Mouse (Mus musculus) kidney, postnatal 4 days (tissue): ENCODE measurements around the gene Ralb.
A peak's percentile ranks its signal among the peaks of the same experiment; 100 is the strongest.

Source experiments
- DNase-seq, 2 experiments: peaks; one replicate each; pipeline ENCODE4 v3.0.0; 2021; ENCODE audit warnings: mixed read lengths in 2 of 2

Gene Ralb

DNA sequence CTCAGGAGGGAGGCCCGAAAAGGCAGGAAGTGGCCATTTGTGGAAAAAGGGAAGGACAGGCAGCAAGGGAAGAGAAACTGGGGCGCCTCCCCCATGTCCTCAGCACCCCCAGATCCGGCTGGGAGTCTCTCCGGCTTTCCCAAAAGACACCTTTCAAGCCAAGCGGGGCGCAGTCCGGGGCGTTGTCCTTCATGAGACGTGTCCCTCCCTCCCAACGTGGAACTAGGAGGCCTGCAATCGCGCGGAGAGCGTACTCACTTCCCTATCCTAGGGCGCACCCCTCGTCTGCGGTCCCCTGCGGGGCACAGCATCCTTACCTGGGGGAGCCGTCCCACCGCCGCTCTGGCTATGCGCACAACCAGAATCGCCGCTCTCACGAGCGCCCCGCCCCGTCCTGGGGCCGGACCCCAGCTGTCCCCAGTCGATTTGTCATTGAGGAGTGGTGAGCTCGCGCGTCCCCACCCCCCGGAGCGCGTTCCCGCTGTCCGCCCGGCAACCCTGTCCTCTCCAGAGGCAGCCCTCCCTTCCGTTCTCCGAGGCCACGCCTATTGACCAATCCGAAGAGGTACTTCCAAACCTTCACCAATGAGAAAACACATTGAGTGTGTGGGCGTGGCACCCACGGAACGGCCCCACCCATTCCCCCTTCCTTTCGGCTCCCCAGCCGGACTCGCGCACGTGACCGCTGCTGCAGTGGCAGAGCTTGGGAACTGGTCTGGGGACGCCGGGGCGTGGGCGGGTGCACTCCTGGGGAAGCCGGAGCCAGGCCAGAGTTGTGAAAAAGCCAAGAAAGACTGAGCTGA lies at the start of gene Ralb:
Gene Ralb, minus strand, starts transcription at position 535 of the 803 bp plus-strand sequence.
- DNase-seq, result peak; percentile 97 to 98

GRCm38 (mm10) chr1:119551651-119552050 lies 47.1 kb upstream of the Ralb start:
- DNase-seq, result no peak

GRCm38 (mm10) chr1:119550064-119550463 lies 45.5 kb upstream of the Ralb start:
- no peak for DNase-seq

DNA sequence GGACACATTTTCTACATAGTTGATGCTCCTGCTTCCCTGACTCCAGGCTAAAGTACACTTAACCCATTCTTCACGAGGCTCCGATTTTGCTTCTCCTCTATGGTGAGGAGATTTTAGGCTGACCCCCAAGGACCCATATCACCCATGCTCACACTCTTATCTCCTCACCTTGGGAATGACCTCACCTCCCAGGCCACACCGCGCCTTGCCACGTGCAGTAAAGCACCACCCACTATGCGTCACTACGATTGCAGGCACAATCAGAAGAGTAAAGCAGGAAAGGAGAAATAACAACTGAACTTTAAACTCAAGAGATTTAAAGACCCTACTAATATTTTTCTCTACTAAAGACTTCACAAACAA lies 44.7 kb upstream of the Ralb start:
- DNase-seq, result no peak

DNA sequence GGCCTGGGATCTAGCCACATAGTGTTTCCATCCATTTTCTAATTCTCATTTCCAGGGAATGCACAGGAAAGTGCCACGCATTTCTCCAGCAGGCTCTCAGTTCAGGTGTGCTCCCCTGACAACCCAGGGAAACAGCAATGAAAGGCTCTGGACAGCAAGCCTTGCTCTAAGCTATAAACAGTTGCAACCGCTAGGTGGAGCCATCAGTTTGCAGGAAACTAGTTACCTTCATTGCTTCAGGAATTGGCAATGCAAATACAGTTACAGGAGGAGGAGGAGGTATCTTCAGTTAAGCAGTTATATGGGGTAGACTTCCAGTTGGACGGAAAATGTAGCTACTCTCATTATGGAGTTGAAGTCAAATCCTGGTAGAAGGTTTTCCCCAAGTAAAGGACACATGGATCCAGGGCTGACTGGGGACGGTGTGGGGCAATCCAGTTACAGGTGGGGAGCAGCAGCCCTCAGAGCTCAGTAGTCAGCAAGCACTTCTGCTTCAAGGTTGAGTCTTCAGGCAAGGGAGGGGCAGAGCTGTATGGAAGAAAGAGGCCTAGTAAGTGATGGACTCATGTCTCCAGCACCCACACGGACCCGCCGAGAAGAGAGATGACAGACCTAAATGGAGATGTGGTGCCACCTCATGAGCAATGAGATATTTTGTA lies 44.2 kb upstream of the Ralb start:
- peak; percentile 90 to 91 for DNase-seq

DNA sequence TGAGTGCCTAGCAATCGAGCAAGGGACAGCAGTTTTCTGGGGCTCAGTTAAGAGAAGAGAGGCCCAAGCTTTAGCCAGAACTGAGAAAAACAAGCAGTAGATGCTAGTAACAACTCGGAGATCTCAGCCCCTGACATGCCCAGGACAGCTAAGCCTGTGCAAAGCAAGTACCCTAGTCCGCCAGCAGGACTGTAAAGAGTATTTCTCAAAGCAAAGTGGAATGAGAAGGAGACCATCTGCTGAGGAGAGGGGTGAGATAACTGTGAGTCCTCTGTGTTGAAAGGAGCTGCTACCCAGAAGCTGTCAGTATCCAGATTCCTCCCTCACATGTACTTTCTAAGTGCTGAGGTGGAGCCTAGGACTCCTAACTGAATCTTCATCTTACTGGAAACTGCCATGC lies 41.9 kb upstream of the Ralb start:
- DNase-seq, result no peak

GRCm38 (mm10) chr1:119545671-119546070 lies 41.1 kb upstream of the Ralb start:
- DNase-seq, result no peak

DNA sequence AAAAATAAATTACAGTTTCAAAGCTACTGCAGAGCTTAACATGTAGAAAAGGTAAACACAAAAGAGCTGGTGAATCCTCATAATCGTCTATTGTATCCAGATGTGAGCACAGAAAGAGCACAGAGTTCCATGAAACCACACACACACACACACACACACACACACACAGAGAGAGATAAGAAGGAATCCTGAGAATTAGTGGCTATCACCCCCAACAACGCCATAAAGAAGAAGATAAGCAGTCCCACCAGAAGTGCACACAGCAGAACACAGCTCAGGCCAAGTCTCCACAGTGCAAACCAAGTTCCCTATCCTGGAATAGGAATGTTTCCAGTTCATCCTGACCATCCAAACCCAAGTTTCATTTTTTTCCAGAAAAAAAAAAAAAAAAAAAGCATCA lies 40.6 kb upstream of the Ralb start:
- DNase-seq, result no peak

DNA sequence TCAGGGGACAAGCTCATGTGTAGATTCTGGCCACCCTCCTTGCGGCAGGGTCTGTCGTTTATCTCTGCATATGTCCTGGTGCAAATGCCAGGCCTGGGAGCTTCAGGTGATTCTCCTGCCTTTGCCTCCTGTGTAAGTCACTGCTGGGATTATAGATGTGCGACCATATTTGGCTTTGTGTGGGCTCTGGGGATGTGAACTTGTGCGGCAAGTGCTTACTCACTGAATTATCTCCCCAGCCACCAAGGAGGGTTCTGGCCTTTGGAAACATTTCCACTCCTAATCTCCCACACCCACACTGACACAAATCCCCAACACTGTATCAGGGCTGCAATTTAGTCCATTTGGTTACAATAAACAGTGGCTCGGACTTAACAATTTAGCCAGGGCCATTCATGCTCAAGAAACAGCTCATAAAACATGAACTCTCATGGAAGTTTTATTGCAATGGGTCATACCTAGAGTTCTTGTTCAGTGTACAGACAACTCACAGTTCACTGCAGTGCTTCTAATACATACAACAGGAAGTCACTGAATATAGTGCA lies 40.1 kb upstream of the Ralb start:
- DNase-seq, result no peak

GRCm38 (mm10) chr1:119543316-119543715 lies 38.7 kb upstream of the Ralb start:
- DNase-seq, result no peak

DNA sequence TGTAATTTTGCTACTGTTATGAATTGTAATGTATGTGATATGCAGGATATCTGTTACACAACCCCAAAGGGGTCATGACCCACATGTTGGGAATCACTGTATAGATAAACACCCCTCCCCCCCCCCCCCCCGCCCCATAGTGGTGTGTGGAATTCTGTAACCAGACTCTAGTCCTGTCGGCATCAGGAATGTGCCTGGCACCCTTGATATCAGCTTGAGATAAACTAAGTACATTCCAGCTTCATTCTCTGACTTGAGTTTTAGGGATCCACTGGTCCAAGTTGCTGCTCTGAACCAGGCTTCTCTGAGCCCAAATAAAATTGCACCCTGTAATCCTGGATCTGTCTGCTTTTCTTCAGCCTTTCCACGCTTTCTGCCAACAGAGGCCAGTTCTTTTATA lies 37.0 kb upstream of the Ralb start:
- DNase-seq, result no peak

DNA sequence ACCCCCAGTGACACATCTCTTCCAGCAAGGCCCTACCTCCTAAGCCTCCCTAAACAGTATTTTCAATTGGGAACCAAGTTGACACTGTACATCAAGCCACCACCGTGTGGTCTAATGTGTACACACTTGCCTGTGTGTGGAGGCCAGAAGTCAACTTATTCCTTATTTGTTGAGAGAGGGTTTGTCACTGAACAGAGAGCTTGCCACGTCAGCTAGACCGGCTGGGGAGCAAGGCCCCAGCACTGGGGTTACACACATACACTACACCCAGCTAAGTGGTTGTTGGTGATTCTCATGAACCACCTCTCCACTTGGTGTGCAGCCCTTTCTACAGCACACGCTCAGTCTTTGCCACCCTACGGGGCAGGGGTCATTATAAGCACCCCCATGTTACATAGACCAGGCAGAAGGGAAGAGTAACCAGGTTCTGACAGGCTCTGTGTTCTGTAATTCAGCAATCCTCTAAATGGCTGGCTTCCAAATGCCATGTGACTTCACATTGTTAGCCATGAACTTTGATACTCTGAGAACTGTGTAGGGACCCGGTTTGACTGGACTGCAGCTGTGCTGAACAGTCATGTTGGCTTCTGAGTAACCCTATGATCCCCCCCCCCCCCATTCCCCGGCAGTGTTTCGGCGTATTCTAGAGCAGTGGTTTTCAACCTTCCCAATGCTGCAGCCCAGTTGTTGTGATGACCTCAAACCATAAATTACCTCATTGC lies 36.4 kb upstream of the Ralb start:
- DNase-seq, result peak in 1 of 2 experiments; percentile 40

- no peak for DNase-seq
Observed at GRCm38 (mm10) chr1:119539252-119539651, 34.7 kb upstream of the Ralb start.

DNA sequence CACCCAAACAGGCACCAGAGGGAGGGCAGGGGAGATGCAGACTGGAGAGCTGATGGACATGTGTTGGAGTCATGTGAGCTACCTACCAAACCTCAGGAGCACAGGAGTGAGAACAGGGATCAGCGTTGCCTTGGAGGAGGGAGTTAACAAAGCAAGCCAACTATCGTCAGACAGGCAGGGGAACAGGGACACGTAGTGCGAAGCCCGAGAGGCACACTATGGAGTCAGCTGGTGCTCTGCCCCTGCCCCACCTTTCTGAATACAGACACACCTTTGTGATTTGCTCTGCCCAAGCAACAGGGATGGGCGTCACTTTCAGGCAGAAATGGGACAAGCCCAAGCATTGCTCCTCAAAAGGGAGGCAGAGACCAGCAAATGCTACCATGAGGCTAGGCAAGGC lies 33.1 kb upstream of the Ralb start:
- DNase-seq, result no peak

- no peak for DNase-seq
Observed at GRCm38 (mm10) chr1:119536122-119536521, 31.5 kb upstream of the Ralb start.

- DNase-seq, result no peak
Observed at GRCm38 (mm10) chr1:119534341-119534740, 29.7 kb upstream of the Ralb start.

- DNase-seq, result no peak
Observed at GRCm38 (mm10) chr1:119533093-119533805, 28.7 kb upstream of the Ralb start.

DNA sequence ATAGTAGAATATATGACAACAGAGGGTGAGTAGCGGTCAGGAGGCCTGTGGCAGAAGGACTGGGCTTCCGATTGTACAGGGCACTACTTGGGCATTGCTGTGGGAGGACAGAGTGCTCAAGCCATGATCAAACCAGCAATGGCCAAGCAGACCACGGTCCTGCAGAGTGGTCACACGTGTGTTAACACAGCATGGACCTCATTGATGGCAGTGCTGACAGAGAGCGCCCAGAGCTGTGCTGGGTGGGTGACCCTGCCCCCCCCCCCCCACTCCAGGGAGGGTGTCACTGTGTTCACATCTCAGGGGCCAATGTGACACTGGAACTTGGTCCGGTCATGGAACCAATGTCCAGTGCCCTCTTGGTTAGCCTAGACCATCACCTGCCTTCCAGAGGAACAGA lies 27.6 kb upstream of the Ralb start:
- DNase-seq, result no peak

- no peak for DNase-seq
Observed at GRCm38 (mm10) chr1:119530941-119531340, 26.3 kb upstream of the Ralb start.

DNA sequence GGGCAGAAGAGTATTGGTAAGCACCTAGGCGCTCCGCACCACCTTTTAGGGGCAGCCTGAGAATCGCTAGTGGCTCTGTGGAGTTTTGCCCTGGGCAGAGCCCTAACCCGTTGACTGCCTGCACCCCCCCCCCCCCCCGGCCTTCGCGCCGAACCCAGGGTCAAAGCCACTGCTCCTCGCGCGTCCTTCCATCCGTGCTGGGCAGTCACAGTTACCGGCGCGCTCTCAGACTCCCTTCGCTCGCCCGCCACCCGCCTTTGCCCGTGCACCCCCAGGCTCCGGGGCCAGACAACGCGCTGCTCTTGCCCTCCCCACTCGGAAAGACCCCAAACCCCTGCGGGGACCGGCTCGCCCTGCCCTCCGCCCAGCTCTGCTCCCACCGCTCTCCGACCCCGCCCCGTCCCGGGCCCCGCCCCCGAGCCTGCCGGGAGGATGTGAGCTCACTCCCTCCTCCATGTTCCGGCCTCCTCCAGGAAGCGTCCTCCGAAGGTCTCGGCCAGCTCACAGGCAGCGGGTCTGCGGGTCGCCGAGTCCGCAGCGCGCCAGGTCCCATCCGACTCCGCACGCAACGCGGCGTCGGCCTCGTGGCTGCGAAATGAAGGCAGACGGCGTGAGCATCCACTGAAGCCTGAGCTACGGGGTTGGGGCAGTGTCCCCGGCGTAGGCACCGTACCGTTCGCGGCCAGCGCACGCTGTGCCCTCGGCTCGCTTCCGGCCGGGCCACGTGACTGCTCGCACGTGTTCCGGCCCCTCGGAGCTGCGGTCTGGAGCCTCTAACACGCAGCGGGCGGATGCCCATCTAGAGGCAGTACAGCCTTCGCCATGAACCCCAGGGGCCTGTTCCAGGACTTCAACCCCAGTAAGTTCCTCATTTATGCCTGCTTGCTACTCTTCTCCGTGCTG lies 21.3 kb upstream of the Ralb start, which contains the start of gene Tmem185b:
Gene Tmem185b, plus strand, starts transcription at position 472 of the 903 bp plus-strand sequence.
- peak; percentile 97 for DNase-seq

DNA sequence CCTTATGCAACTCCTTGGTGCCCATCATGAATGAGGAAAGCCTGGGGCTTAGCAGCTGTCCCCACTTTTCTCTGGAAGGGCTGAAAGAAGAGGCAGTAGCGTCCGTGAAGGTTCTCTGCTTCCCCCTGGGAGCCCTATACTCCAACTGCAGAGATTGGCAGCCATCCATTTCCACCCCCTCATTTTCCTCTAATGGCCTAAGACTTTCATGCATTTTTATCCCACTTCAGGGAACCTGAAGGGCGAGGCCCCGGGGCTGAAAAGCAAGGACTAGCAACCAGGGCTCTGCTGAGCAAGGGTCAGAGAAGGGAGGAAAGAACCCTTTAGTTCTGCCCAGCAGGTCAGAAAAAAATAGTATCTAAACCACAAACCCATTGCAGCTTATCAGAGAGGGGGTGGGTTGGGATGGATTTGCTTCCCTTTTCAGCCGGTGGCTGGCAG lies 20.4 kb upstream of the Ralb start:
- DNase-seq, result peak; percentile 66 to 75

GRCm38 (mm10) chr1:119523826-119524225 lies 19.2 kb upstream of the Ralb start:
- no peak for DNase-seq
